Mouse (Mus musculus) MEL (cell line): ENCODE results near the gene Ddx54.

Source experiments
- CTCF ChIP-seq, 3 experiments: IDR thresholded peaks in 2 of 3; conservative IDR thresholded peaks in 1 of 3; 2 replicates each; pipeline ENCODE4 v1.5.1; 2011 to 2012; ENCODE audit warnings: low read length in 3 of 3, low read depth in 2 of 3, mild to moderate bottlenecking in 2 of 3, improper control_type of control experiment in 1 of 3, inconsistent platforms in 1 of 3, mixed read lengths in 1 of 3, moderate library complexity in 1 of 3; ENCODE audit not compliant: control insufficient read depth in 1 of 3, insufficient read depth in 1 of 3, poor library complexity in 1 of 3, severe bottlenecking in 1 of 3
- E2F4 ChIP-seq: IDR thresholded peaks from 2 replicates; pipeline ENCODE4 v1.6.1; 2011; ENCODE audit warnings: low read depth, low read length, improper control_type of control experiment, borderline replicate concordance
- KAT2A ChIP-seq: conservative IDR thresholded peaks from 2 replicates; pipeline ENCODE4 v1.6.1; 2012; ENCODE audit warnings: low read depth, low read length, improper control_type of control experiment, inconsistent platforms
- MAFK ChIP-seq: IDR thresholded peaks from 2 replicates; pipeline ENCODE4 v1.6.1; 2011; ENCODE audit warnings: low read depth, mild to moderate bottlenecking, low read length, improper control_type of control experiment, borderline replicate concordance
- RAD21 ChIP-seq: IDR thresholded peaks from 2 replicates; pipeline ENCODE4 v1.6.1; 2011; ENCODE audit warnings: mild to moderate bottlenecking, low read depth, low read length, improper control_type of control experiment
- SMC3 ChIP-seq: IDR thresholded peaks from 2 replicates; pipeline ENCODE4 v1.6.1; 2011; ENCODE audit warnings: low read depth, low read length, improper control_type of control experiment
- USF1 ChIP-seq: IDR thresholded peaks from 2 replicates; pipeline ENCODE4 v1.6.1; 2014; ENCODE audit warnings: low read depth, mild to moderate bottlenecking, inconsistent platforms, low read length, improper control_type of control experiment, moderate library complexity

GRCm38 (mm10) chr5:120631128-120631527, 18.6 kb downstream of the Ddx54 start:
- TF ChIP-seq E2F4 (no peak), CTCF (IDR thresholded peaks at IDR 0.05 in 2 of 3, conservative IDR thresholded peaks at IDR 0.05 in 1 of 3; ENCODE audit: control insufficient read depth in 1 of 3, insufficient read depth in 1 of 3, low read depth in 2 of 3, low read length in 3 of 3, poor library complexity in 1 of 3, severe bottlenecking in 1 of 3) (no peak), USF1 (no peak), KAT2A (no peak), MAFK (no peak), SMC3 (no peak), RAD21 (no peak)
